Mouse (Mus musculus) heart, adult 2 months (tissue): Measurements from ENCODE around the gene Elmo1.

Source experiments
- CTCF ChIP-seq: fragments of 200-600 bp; IDR thresholded peaks from 2 replicates; pipeline ENCODE4 v1.8.1; 2022; ENCODE audit warnings: antibody characterized with exemption, mild to moderate bottlenecking, moderate library complexity
- EP300 ChIP-seq: fragments of 200-500 bp; IDR thresholded peaks from 2 replicates; pipeline ENCODE4 v1.6.1; 2011; ENCODE audit warnings: low read depth, low read length, control low read depth; ENCODE audit not compliant: insufficient read depth
- POLR2A ChIP-seq: fragments of 200-500 bp; IDR thresholded peaks from 2 replicates; pipeline ENCODE4 v1.6.1; 2011; ENCODE audit warnings: mild to moderate bottlenecking, low read depth, low read length, control low read depth; ENCODE audit not compliant: insufficient read depth

DNA sequence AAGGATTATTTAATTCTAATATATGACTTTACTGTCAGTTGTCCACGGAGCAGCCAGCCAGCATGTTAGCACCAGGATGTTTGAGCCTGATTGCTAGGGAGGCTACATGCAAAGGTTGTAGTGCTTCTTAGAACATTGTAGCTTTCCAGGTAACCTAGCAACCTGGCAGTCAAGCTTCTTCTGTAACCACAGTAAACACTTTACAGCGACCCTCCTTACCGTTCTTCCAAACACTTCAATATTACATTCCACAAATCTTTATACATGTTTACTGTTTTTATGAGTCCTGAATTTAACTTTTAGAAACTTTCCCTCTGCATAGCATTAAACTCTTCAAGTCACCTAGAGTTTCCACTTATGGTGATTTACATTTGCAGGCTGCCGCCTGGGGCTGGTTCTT lies 233.1 kb downstream of the Elmo1 start:
- TF ChIP-seq CTCF = no peak
- TF ChIP-seq POLR2A = no peak
- TF ChIP-seq EP300 = no peak
